Mouse (Mus musculus) layer of hippocampus, adult 2 months (tissue): ENCODE measurements around the gene Acan. TPM values are rescaled to one million over a fixed set of nuclear protein-coding genes. Genes with fewer than 3 reads are reported as not detected.
A peak's percentile ranks its signal among the peaks of the same experiment; 100 is the strongest.

ENCODE experiments used
- DNase-seq, 2 experiments: peaks; one replicate each; pipeline ENCODE4 v3.0.0; 2022; ENCODE audit warnings: low spot score in 2 of 2
- H3K27ac ChIP-seq: fragments of 200-600 bp; 2 replicates; pipeline ENCODE4 v1.8.1; 2022
- H3K4me3 ChIP-seq: fragments of 200-600 bp; 2 replicates; pipeline ENCODE4 v1.8.1; 2022; ENCODE audit warnings: mild to moderate bottlenecking
- CTCF ChIP-seq: fragments of 200-600 bp; conservative IDR thresholded peaks from 2 replicates; pipeline ENCODE4 v1.8.1; 2022; ENCODE audit warnings: antibody characterized with exemption, mild to moderate bottlenecking, moderate library complexity
- total RNA-seq, 2 experiments: library from RNA; stranded (reverse); gene quantifications; 2 replicates each; pipeline ENCODE4 v1.2.3; 2021

Acan gene
- total RNA-seq, 2 experiments from 2014 or later: 3.9 to 4.6 TPM

DNA sequence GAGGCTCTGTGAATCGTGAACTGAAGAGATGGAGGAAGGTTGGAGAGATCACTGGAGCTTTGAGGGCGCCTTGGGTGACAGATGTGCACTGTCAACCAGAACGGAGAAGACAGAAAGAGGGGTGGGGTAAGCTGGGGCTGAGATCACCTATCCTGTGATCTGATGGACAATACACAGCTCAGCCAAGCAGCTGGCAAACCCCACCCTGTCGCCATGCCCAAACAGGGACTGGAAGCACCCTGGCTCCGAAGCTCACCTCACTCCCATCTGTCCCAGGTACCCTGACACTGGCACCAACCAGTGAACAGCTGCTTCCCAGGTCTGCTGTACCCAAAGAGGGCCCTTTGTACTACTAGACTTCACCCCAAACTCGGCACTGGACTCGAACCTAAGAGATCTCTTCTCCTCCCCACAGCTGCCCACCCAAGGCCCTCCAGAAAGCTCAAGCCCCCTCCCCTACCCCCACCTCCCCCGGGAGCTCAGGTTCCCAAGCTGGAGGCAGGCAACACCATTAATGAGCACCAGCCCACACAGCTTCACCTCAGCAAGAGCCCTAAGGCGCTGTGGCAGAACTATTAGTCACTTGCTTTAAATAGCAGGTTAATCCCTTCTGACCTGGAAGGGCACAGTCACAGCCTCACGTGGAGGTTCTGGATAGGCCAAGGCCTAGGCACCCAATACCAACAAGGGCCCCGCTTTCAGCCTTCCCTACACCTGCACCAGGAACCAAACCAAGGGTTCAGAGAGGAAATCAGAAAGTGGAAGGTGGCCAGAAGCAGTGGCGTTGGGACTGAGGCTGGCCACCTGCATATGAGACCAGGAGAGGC lies 93.9 kb downstream of the Acan start:
- no peak overlapping the region for H3K27ac ChIP-seq
- peak overlapping the region; percentile 79 for H3K4me3 ChIP-seq
- TF ChIP-seq CTCF: no peak
- no peak for DNase-seq

DNA sequence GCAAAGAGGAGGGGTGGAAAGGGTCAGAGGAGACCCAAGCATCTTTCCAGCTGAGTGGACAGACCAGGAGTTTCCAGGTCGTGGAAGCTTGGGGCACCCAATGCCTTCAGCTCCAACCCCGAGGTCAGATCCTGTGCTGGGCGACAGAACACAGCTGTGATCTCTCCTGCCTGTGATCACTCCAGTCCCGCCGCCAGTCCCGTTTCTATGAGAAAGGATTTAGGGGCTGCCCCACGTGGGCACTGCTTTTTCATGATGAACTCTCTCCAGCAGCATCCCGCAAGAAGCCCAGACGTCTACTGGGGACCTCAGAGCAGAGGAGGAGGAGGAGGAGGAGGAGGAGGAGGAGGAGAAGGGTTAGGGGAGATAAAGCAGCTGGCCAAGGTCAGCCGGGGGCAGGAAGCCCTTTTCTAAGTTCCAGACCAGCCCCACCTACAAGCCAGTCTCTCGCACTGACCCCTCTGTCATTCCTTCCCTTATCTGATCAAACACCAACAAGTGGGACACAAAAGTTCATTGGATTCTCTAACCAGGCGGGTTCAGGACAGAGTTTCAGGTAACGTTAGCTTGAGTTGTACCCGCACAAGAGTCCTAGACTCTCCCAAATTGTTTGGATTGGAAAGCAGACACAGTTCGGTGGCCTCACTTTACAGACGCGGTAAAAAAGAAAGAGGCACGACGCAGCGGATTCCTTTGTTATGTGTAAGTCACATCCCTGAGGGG lies 94.8 kb downstream of the Acan start:
- peak overlapping the region; percentile 79 for H3K4me3 ChIP-seq
- no peak for TF ChIP-seq CTCF

GRCm38 (mm10) chr7:79148711-79149266 lies 95.5 kb downstream of the Acan start, which contains the start of gene Mfge8:
TSS of gene Mfge8 (minus strand) at chr7:79149060.
- H3K27ac ChIP-seq: peak within 1 kb of the TSS; percentile 74
- TF ChIP-seq CTCF: no peak
- peak; percentile 69 to 77 for DNase-seq
- peak within 1 kb of the TSS; percentile 79 for H3K4me3 ChIP-seq

More for the DNA sequence above, 94.8 kb downstream of the Acan start:
- DNase-seq: no peak
- H3K27ac ChIP-seq: peak overlapping the region; percentile 74

- H3K27ac ChIP-seq: 0 out of 2 replicates have a peak overlapping the region, but pooled peaks have one; percentile 74
- TF ChIP-seq CTCF: no peak
- peak overlapping the region; percentile 79 for H3K4me3 ChIP-seq
- no peak for DNase-seq
These were observed 96.2 kb downstream of the Acan start for GRCm38 (mm10) chr7:79149522-79149921.

DNA sequence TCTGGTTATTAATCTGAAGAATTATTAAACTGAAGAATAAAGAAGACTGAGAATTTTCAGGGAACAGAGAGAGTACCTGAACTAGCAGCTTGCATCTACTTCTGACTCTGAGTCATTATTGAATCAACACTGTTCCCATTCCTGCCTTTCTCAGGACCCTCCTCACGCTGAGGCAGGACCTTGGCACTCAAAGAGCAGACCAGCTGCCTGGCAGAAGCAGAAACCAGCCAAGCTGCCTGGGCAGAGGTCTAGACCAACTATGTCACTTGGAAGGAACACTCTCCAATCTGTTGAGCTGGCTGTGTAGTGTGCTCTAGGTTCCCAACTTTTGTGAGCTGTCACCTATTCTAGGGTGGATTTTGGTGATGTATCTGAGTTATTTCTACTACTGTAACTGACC lies 106.1 kb downstream of the Acan start:
- no peak overlapping the region for H3K27ac ChIP-seq
- DNase-seq: no peak
- no peak for TF ChIP-seq CTCF
- H3K4me3 ChIP-seq: no peak overlapping the region

Other genes starting within 250 kb of the Acan start
- 1 to 10 TPM; 6.5 to 6.6 TPM for gene Det1, start 206.2 kb upstream of the Acan start, total RNA-seq
- gene Aen, start 157.6 kb upstream of the Acan start, total RNA-seq: 10 to 100 TPM; 20.8 to 23.7 TPM
- gene Isg20, start 140.1 kb upstream of the Acan start, total RNA-seq: under 1 TPM; 0.34 to 0.49 TPM
- 1 to 10 TPM; 2.5 to 3.4 TPM for gene Hapln3, start 77.5 kb downstream of the Acan start, total RNA-seq
- 100 to 1,000 TPM; 170 TPM for gene Mfge8, start 95.6 kb downstream of the Acan start, total RNA-seq
- gene Abhd2, start 219.7 kb downstream of the Acan start, total RNA-seq: 10 to 100 TPM; 69.6 to 70.8 TPM